Mouse (Mus musculus) thymus, adult 2 months (tissue): ENCODE measurements around the gene Spats2.

ENCODE experiments used
- CTCF ChIP-seq: fragments of 200-500 bp; IDR thresholded peaks from 2 replicates; pipeline ENCODE4 v1.5.1; 2012; ENCODE audit warnings: mild to moderate bottlenecking, control low read depth, low read length, moderate library complexity, borderline replicate concordance; ENCODE audit not compliant: control insufficient read depth, poor library complexity, insufficient read depth; ENCODE audit errors: extremely low read depth
- POLR2A ChIP-seq: fragments of 200-500 bp; IDR thresholded peaks from 2 replicates; pipeline ENCODE4 v1.6.1; 2012; ENCODE audit warnings: mild to moderate bottlenecking, low read length, control low read depth, moderate library complexity; ENCODE audit not compliant: control insufficient read depth, poor library complexity, insufficient read depth; ENCODE audit errors: extremely low read depth

DNA sequence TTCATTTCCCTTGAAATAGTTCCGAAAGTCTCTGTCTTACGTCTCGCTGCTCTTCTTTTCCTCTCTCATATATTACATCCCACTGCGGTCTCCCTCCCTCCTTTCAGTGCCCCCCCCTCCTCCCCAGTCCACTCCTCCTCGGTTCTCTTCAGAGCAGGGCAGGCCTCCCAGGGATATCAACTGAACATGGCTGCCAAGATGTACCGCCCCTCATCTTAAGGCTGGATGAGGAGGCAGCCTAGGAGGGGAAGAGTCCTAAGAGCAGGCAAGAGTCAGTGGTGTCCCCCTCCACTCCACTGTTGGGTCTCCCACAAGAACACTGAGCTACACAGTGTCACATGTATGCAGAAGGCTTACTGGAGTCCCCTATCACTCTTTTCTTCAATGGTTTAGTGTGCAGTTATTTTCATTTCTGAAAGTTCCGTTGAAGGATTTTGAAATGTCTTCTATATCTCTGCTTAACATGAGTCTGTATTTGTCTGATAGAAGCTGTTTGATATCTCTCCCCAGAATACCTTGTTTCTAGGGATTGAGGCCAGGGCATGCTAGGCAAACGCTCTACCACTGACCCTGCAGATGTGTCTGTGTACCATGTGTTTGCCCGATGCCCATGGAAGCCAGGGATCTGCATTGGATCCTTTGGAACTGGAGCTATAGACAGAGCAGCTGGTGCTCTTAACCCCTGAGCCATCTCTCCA lies 58.6 kb downstream of the Spats2 start:
- no peak for TF ChIP-seq CTCF
- no peak for TF ChIP-seq POLR2A
